Mouse (Mus musculus): ENCODE measurements around the gene Tm4sf19. TPM values are rescaled to one million over a fixed set of nuclear protein-coding genes. Genes with fewer than 3 reads are reported as not detected.

The Tm4sf19 gene
- not detected in 2 replicates for polyA plus RNA-seq (2016; fragmentation: Nextera tagmentation; extraction: Ambion mirVana)

GRCm38 (mm10) chr16:32400267-32400666 lies at the start of gene Tm4sf19:
TSS of gene Tm4sf19 (plus strand) at chr16:32400506.
- no peak within 1 kb of the TSS for H3K27ac ChIP-seq
- H3K4me1 ChIP-seq = peaks cover 5% of the 10 kb centered on the region; the same call in 1 of the 2 replicates
- no peak for DNase-seq (ENCODE audit: low spot score)
- 83% methylated on average over 7 of the region's 7 CpGs for WGBS
- H3K36me3 ChIP-seq = no peaks in the 10 kb centered on the region
- H3K27me3 ChIP-seq (ENCODE audit: low read depth, poor library complexity, severe bottlenecking) = no peaks in the 10 kb centered on the region
- no peaks in the 10 kb centered on the region for H3K9me3 ChIP-seq (replicated peaks)
- no peak within 1 kb of the TSS for H3K4me3 ChIP-seq

DNA sequence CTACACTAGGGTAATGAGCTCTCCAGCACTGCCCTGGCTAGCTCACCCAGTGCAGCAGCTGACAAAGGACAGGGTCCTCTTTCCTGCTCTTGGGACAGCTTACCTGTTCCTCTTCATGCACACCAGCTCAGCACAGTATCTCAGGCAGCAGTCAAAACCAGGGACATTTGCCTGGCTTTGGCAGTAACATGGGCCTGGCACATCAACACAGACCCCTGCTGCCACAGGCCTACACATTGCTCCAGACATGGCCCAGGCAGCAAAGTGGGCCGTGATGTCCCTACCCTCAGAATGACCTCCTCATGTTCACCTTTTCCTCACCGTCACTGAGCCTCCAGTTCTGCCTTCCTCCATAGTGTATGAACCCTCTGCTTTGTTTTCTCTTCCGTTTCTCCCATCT lies 49.5 kb upstream of the Tm4sf19 start:
- H3K4me3 ChIP-seq = no peak overlapping the region
- H3K27me3 ChIP-seq (ENCODE audit: low read depth, poor library complexity, severe bottlenecking) = no peaks in the 10 kb centered on the region
- H3K4me1 ChIP-seq = no peaks in the 10 kb centered on the region
- DNase-seq (ENCODE audit: low spot score) = no peak
- WGBS = 89% methylated on average over 3 of the region's 3 CpGs
- peaks cover 40% of the 10 kb centered on the region for H3K36me3 ChIP-seq
- H3K9me3 ChIP-seq (replicated peaks) = no peaks in the 10 kb centered on the region; the same call in 1 of the 2 replicates
- no peak overlapping the region for H3K27ac ChIP-seq

DNA sequence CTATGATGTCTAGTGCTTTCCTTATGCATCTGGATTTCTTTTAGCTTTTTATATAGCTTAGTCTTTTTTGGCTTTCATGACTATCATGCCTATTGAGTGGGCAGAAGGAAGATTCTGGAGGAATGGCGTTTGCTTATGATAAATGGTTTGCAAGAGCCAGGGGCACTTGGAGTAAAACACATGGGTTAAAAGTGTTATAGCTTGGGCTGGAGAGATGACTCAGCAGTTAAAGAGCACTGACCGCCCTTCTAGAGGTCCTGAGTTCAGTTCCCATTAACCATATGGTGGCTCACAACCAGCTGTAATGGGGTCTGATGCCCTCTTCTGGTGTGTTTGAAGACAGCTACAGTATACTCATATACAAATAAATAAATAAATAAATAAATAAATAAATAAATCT lies 36.8 kb upstream of the Tm4sf19 start:
- Histone ChIP-seq H3K27ac (no peak overlapping the region), H3K4me3 (no peak overlapping the region), H3K4me1 (no peaks in the 10 kb centered on the region), H3K9me3 (replicated peaks) (no peaks in the 10 kb centered on the region), H3K36me3 (peaks cover 77% of the 10 kb centered on the region), H3K27me3 (ENCODE audit: low read depth, poor library complexity, severe bottlenecking) (no peaks in the 10 kb centered on the region)
- DNase-seq (ENCODE audit: low spot score) = no peak
- 96% methylated on average over 2 of the region's 2 CpGs for WGBS

- DNase-seq (ENCODE audit: low spot score) = peak; percentile 34
- H3K4me3 ChIP-seq = no peak overlapping the region
- H3K36me3 ChIP-seq = peaks cover 93% of the 10 kb centered on the region
- WGBS = 90% methylated on average over 4 of the region's 4 CpGs
- no peaks in the 10 kb centered on the region for H3K4me1 ChIP-seq
- H3K27ac ChIP-seq = no peak overlapping the region
- no peaks in the 10 kb centered on the region for H3K9me3 ChIP-seq (replicated peaks)
- no peaks in the 10 kb centered on the region for H3K27me3 ChIP-seq (ENCODE audit: low read depth, poor library complexity, severe bottlenecking)
These were observed 29.0 kb upstream of the Tm4sf19 start for GRCm38 (mm10) chr16:32371351-32371750.

- H3K4me3 ChIP-seq = no peak overlapping the region
- no peaks in the 10 kb centered on the region for H3K4me1 ChIP-seq
- WGBS = 97% methylated on average over 2 of the region's 2 CpGs
- no peak for DNase-seq (ENCODE audit: low spot score)
- no peaks in the 10 kb centered on the region for H3K9me3 ChIP-seq (replicated peaks)
- H3K36me3 ChIP-seq = peaks cover 99% of the 10 kb centered on the region
- no peak overlapping the region for H3K27ac ChIP-seq
- no peaks in the 10 kb centered on the region for H3K27me3 ChIP-seq (ENCODE audit: low read depth, poor library complexity, severe bottlenecking)
These were observed 20.7 kb upstream of the Tm4sf19 start for GRCm38 (mm10) chr16:32379575-32379974.

DNA sequence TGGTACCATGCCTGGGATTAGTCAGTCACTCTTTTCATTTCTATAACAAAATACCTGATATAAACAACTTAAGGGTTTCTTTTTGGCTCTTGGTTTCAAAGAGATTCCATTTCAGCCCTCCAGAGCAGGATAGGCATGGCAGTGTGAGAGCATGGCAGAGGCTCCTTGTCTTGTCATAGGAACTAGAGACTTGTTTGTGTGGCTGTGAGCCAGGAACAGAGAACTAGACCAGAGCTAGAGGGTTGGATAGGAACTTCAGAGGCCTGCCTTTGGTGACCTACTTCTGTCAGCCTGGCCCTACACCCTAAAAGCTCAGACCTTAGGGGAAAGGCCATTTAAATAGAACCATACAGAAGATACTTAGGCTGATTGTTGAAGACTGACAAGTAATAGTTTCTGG lies 17.4 kb upstream of the Tm4sf19 start:
- Histone ChIP-seq H3K9me3 (replicated peaks) (no peaks in the 10 kb centered on the region), H3K27me3 (ENCODE audit: low read depth, poor library complexity, severe bottlenecking) (no peaks in the 10 kb centered on the region), H3K4me1 (no peaks in the 10 kb centered on the region), H3K27ac (no peak overlapping the region), H3K4me3 (no peak overlapping the region), H3K36me3 (peaks cover 97% of the 10 kb centered on the region)
- no peak for DNase-seq (ENCODE audit: low spot score)

- Histone ChIP-seq H3K4me1 (no peaks in the 10 kb centered on the region), H3K4me3 (no peak overlapping the region), H3K36me3 (peaks cover 93% of the 10 kb centered on the region), H3K27me3 (ENCODE audit: low read depth, poor library complexity, severe bottlenecking) (no peaks in the 10 kb centered on the region), H3K9me3 (replicated peaks) (no peaks in the 10 kb centered on the region), H3K27ac (no peak overlapping the region)
- no peak for DNase-seq (ENCODE audit: low spot score)
- 87% methylated on average over 2 of the region's 2 CpGs for WGBS
These were observed 15.4 kb upstream of the Tm4sf19 start for GRCm38 (mm10) chr16:32384885-32385284.

GRCm38 (mm10) chr16:32386826-32387225 lies 13.5 kb upstream of the Tm4sf19 start:
- H3K27ac ChIP-seq = no peak overlapping the region
- H3K36me3 ChIP-seq = peaks cover 93% of the 10 kb centered on the region
- no peaks in the 10 kb centered on the region for H3K4me1 ChIP-seq
- no peak overlapping the region for H3K4me3 ChIP-seq
- H3K27me3 ChIP-seq (ENCODE audit: low read depth, poor library complexity, severe bottlenecking) = no peaks in the 10 kb centered on the region
- H3K9me3 ChIP-seq (replicated peaks) = no peaks in the 10 kb centered on the region
- WGBS = 94% methylated on average over 3 of the region's 3 CpGs
- no peak for DNase-seq (ENCODE audit: low spot score)

- H3K9me3 ChIP-seq (replicated peaks) = no peaks in the 10 kb centered on the region
- no peaks in the 10 kb centered on the region for H3K4me1 ChIP-seq
- H3K4me3 ChIP-seq = no peak overlapping the region
- H3K27me3 ChIP-seq (ENCODE audit: low read depth, poor library complexity, severe bottlenecking) = no peaks in the 10 kb centered on the region
- H3K27ac ChIP-seq = no peak overlapping the region
- DNase-seq (ENCODE audit: low spot score) = no peak
- peaks cover 92% of the 10 kb centered on the region for H3K36me3 ChIP-seq
These were observed 11.3 kb upstream of the Tm4sf19 start for GRCm38 (mm10) chr16:32389049-32389448.

- peaks cover 85% of the 10 kb centered on the region for H3K36me3 ChIP-seq
- no peaks in the 10 kb centered on the region for H3K4me1 ChIP-seq
- no peak overlapping the region for H3K4me3 ChIP-seq
- no peak overlapping the region for H3K27ac ChIP-seq
- H3K27me3 ChIP-seq (ENCODE audit: low read depth, poor library complexity, severe bottlenecking) = no peaks in the 10 kb centered on the region
- no peak for DNase-seq (ENCODE audit: low spot score)
- no peaks in the 10 kb centered on the region for H3K9me3 ChIP-seq (replicated peaks)
- 88% methylated on average over 3 of the region's 3 CpGs for WGBS
These were observed 10.5 kb upstream of the Tm4sf19 start for GRCm38 (mm10) chr16:32389841-32390240.

- Histone ChIP-seq H3K4me1 (peaks cover 3% of the 10 kb centered on the region; the same call in 1 of the 2 replicates), H3K4me3 (no peak overlapping the region), H3K9me3 (replicated peaks) (no peaks in the 10 kb centered on the region), H3K27me3 (ENCODE audit: low read depth, poor library complexity, severe bottlenecking) (no peaks in the 10 kb centered on the region), H3K36me3 (peaks cover 74% of the 10 kb centered on the region), H3K27ac (no peak overlapping the region)
- 91% methylated on average over 3 of the region's 3 CpGs for whole genome bisulfite sequencing
- DNase-seq (ENCODE audit: low spot score) = no peak
These were observed 9.4 kb upstream of the Tm4sf19 start for GRCm38 (mm10) chr16:32390882-32391281.

GRCm38 (mm10) chr16:32395679-32396540 lies 4.4 kb upstream of the Tm4sf19 start:
- no peak overlapping the region for H3K27ac ChIP-seq
- H3K27me3 ChIP-seq (ENCODE audit: low read depth, poor library complexity, severe bottlenecking) = no peaks in the 10 kb centered on the region
- no peak for DNase-seq (ENCODE audit: low spot score)
- H3K36me3 ChIP-seq = peaks cover 31% of the 10 kb centered on the region
- peaks cover 5% of the 10 kb centered on the region; the same call in 1 of the 2 replicates for H3K4me1 ChIP-seq
- H3K9me3 ChIP-seq (replicated peaks) = no peaks in the 10 kb centered on the region
- H3K4me3 ChIP-seq = no peak overlapping the region
- 76% methylated on average over 6 of the region's 6 CpGs for WGBS

DNA sequence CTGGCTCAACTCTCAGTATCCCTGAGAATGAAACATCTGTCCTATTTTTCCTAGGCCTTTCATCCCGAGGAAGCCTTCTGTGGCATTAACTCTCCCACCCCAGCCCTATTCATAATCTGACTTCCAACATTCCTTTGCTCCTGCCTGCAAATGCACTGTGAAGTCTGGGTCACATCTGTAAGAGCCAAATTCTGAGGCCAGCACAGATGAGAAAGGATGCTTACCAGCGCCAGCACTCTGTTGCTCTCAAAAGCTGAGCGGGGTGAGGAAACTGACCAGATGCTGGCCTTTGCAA lies 3.8 kb upstream of the Tm4sf19 start:
- Histone ChIP-seq H3K27me3 (ENCODE audit: low read depth, poor library complexity, severe bottlenecking) (no peaks in the 10 kb centered on the region), H3K9me3 (replicated peaks) (no peaks in the 10 kb centered on the region), H3K36me3 (peaks cover 25% of the 10 kb centered on the region), H3K4me1 (peaks cover 5% of the 10 kb centered on the region; the same call in 1 of the 2 replicates), H3K4me3 (no peak overlapping the region), H3K27ac (no peak overlapping the region)
- DNase-seq (ENCODE audit: low spot score) = no peak
- 75% methylated on average over 3 of the region's 3 CpGs for WGBS

DNA sequence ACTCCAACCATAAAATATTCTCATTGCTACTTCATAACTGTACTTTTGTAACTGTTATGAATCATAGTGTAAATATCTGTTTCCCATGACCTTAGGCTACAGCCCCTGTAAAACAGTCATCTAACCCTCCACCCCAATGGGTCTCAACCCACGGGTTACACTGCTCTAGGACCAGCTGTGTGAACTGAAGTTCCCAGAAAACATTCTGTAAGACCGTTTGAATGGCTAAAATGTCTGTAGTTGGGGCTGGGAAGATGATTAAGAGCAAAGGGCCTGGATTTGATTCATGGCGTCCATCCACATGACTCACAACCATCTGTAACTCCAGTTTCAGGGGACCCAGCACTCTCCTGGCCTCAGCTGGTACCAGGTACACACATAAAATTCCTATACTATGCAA lies 2.1 kb upstream of the Tm4sf19 start:
- Histone ChIP-seq H3K4me3 (no peak overlapping the region), H3K27ac (no peak overlapping the region), H3K36me3 (peaks cover 8% of the 10 kb centered on the region), H3K4me1 (peaks cover 5% of the 10 kb centered on the region; the same call in 1 of the 2 replicates), H3K9me3 (replicated peaks) (no peaks in the 10 kb centered on the region), H3K27me3 (ENCODE audit: low read depth, poor library complexity, severe bottlenecking) (no peaks in the 10 kb centered on the region)
- DNase-seq (ENCODE audit: low spot score) = no peak
- WGBS = 72% methylated on average over 3 of the region's 3 CpGs

Measured in limb, embryonic 10.5 days (tissue).